Mouse (Mus musculus) ES-Bruce4 (cell line): Measurements from ENCODE around the gene Tekt4. TPM values are rescaled to one million over a fixed set of nuclear protein-coding genes. Genes with fewer than 3 reads are reported as not detected.

Source experiments
- H3K27ac ChIP-seq: 2 replicates; pipeline ENCODE4 v1.5.1; 2012; ENCODE audit warnings: low read length, inconsistent platforms; ENCODE audit not compliant: insufficient read depth
- H3K27me3 ChIP-seq: 2 replicates; pipeline ENCODE4 v1.6.1; 2012; ENCODE audit warnings: mild to moderate bottlenecking, low read length, inconsistent platforms; ENCODE audit not compliant: control insufficient read depth, poor library complexity, insufficient read depth, severe bottlenecking
- H3K36me3 ChIP-seq: 2 replicates; pipeline ENCODE4 v1.6.1; 2012; ENCODE audit warnings: inconsistent platforms, mild to moderate bottlenecking, low read length, moderate library complexity; ENCODE audit not compliant: control insufficient read depth, poor library complexity, insufficient read depth, severe bottlenecking
- H3K4me1 ChIP-seq: one replicate; pipeline ENCODE4 v1.8.1; 2011; ENCODE audit warnings: low read length; ENCODE audit not compliant: control insufficient read depth, insufficient read depth
- H3K4me3 ChIP-seq: 2 replicates; pipeline ENCODE4 v1.5.1; 2011; ENCODE audit warnings: low read depth, mild to moderate bottlenecking, low read length
- H3K9ac ChIP-seq: 2 replicates; pipeline ENCODE4 v1.6.1; 2012; ENCODE audit warnings: low read depth, mild to moderate bottlenecking, inconsistent platforms; ENCODE audit not compliant: poor library complexity, severe bottlenecking
- H3K9me3 ChIP-seq: replicated peaks from 2 replicates; pipeline ENCODE4 v1.6.1; 2012; ENCODE audit warnings: mild to moderate bottlenecking, low read length, inconsistent platforms; ENCODE audit not compliant: control insufficient read depth, poor library complexity, insufficient read depth, severe bottlenecking
- CTCF ChIP-seq: IDR thresholded peaks from one replicate; pipeline ENCODE4 v1.8.1; 2011; ENCODE audit warnings: low read depth, low read length
- EP300 ChIP-seq: IDR thresholded peaks from 2 replicates; pipeline ENCODE4 v1.6.1; 2011; ENCODE audit warnings: low read depth, low read length; ENCODE audit not compliant: insufficient read depth
- POLR2A ChIP-seq: IDR thresholded peaks from one replicate; pipeline ENCODE4 v1.8.1; 2011; ENCODE audit warnings: low read length; ENCODE audit not compliant: insufficient read depth
- polyA plus RNA-seq: library from polyadenylated mRNA; stranded (reverse); fragments of >200 nt; gene quantifications from 2 replicates; pipeline ENCODE4 v1.2.4, GENCODE M21; 2011; ENCODE audit warnings: low read depth; ENCODE audit not compliant: missing spikeins, insufficient read depth, insufficient read length

Gene Tekt4
- polyA plus RNA-seq, 1 experiment = not detected

DNA sequence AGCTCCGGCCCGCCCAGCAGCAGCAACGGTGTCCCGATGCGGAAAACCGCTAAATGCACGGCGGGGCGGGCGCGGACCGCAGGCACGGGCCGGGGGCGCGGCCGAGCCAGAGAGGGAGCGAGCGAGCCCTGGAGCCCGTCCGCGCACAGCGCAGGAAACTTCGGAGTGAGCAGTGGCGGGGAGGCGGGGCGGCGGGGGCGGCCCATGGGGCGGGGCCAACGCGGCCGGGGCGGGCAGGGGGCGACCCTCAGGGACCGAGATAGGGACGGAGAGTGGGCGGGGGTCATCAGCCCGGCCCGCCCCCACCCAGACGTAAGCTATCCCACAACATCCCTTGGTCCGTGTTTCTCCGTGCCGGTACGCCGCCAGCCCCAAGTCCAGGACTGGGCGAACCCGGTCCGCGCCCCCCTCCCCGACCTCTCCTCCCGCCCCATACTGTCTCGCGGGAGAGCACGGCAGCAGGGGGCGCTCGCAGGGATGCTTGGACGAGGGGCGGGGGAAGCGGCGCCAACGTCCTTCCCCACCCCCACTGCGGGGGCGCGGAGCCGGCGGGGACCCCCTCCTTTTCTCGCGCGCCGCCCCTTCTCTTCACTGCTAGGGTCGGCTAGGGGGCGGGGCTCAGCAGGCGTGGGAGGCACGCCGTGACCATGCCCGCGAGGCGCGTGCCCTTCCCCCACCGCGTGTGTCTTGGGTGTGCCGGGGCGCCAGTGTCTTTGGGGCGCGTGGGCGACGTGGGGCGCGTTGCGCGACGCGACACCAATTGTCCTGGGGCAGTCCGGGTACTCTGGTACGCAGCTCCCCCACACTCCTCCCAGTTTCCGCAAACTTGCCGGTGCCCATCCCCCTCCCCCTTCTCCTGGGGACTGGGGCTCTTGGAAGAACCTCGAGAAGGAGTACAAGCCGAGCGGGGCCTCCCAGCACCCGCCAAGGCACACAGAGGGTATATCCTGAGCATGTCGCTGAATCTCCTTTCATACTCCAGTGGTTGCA lies 20.5 kb upstream of the Tekt4 start, which contains the start of gene Cacna1h:
TSS of gene Cacna1h (minus strand) at position 167 of the 990 bp plus-strand sequence.
- Histone ChIP-seq H3K4me1 (no peaks in the 10 kb centered on the region), H3K27me3 (peaks cover 8% of the 10 kb centered on the region)

DNA sequence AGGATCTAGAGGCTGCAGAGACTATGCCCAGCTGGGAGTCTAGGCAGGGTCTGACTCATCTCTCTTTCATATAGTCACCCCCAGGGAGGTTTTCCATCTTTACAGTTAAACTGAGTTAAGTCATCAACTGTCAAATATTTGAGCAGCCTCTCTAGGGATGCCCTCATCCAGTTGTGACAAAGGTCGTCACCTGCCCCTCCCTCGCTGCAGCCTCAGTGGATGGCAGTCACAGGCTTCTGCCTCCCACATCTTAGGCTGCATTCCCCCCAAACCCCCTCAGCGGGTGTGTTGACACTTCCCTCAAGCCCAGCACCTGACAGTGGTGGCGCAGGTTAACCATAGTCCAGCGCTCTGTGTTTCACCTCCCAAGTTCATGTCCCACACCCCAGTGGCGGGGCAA lies 13.0 kb upstream of the Tekt4 start:
- TF ChIP-seq EP300 (no peak), CTCF (no peak), POLR2A (no peak)
- no peak overlapping the region for H3K9ac ChIP-seq
- H3K4me1 ChIP-seq = no peaks in the 10 kb centered on the region
- H3K9me3 ChIP-seq = no peaks in the 10 kb centered on the region
- H3K4me3 ChIP-seq = no peak overlapping the region
- no peaks in the 10 kb centered on the region for H3K36me3 ChIP-seq
- no peak overlapping the region for H3K27ac ChIP-seq
- no peaks in the 10 kb centered on the region for H3K27me3 ChIP-seq

More for the DNA sequence above, 20.5 kb upstream of the Tekt4 start, which contains the start of gene Cacna1h:
- TF ChIP-seq POLR2A (no peak), CTCF (peak; percentile 46)
- Histone ChIP-seq H3K4me3 (peak within 1 kb of the TSS; percentile 65), H3K27ac (no peak within 1 kb of the TSS), H3K36me3 (no peaks in the 10 kb centered on the region), H3K9me3 (no peaks in the 10 kb centered on the region), H3K9ac (peak within 1 kb of the TSS; percentile 21)

DNA sequence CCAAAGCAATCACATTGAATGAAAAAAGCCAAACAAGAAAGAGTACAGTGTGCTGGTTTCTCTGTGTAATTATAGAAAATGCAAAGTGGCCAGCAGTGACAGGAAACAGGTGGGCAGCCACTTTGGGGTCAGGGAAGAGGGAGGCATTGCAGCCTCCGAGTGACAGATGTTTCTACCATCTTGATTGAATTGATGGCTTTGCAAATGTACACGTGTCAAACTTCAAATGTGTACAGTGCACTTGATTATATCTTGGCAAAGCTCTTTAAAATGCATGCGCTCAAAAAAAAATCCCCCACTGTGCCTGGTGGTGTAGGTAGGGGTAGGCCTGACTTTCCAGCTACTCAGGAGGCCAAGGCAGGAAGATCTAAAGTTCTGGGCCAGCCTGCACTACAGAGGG lies 11.5 kb upstream of the Tekt4 start:
- Histone ChIP-seq H3K9me3 (no peaks in the 10 kb centered on the region), H3K27me3 (no peaks in the 10 kb centered on the region), H3K4me3 (no peak overlapping the region), H3K9ac (no peak overlapping the region), H3K36me3 (no peaks in the 10 kb centered on the region), H3K4me1 (no peaks in the 10 kb centered on the region), H3K27ac (no peak overlapping the region)
- TF ChIP-seq POLR2A (no peak), EP300 (no peak), CTCF (no peak)

DNA sequence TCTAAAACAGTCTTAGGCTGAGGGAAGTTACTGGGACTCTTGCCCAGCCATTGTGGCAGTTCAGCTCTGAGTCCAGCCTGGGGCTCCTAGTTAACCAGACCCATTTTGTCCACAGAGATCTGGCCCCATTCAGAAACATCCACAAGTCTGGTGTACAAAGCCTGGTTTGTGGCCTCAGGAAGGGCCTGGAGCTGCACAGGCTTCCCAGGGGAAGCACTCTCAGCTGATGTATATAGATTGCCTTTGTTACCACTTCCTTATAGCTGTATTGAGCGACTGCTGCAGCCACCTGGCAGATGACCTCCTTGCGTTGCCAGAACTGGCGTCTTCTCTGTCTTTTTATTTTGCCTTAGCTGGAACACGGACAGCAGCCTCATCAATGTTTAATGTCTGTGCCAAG lies 9.3 kb upstream of the Tekt4 start:
- no peak for TF ChIP-seq CTCF
- TF ChIP-seq POLR2A = no peak
- TF ChIP-seq EP300 = no peak

DNA sequence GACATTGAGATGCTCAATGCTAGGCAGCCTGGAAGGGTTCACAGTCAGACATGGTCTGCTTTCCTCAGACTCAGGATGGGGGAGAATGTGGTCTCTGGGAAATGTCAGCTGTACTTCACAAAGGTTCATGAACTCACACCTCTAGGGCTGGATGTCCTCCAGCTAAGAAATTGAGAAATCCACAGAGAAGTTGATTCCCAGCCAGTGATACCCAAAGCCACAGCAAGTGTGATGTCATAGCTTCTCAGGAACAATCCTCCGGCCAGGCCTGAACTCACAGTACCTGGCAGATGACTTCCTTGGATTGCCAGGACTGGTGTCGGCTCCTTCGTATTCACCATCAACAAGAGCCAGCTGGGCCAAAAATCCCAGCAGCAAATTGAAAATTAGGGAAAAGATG lies 8.6 kb upstream of the Tekt4 start:
- no peak overlapping the region for H3K4me3 ChIP-seq
- H3K9ac ChIP-seq = no peak overlapping the region
- H3K9me3 ChIP-seq = no peaks in the 10 kb centered on the region
- no peaks in the 10 kb centered on the region for H3K36me3 ChIP-seq
- H3K4me1 ChIP-seq = no peaks in the 10 kb centered on the region
- H3K27ac ChIP-seq = no peak overlapping the region
- TF ChIP-seq CTCF (no peak), POLR2A (no peak), EP300 (no peak)
- H3K27me3 ChIP-seq = no peaks in the 10 kb centered on the region

More for the DNA sequence above, 9.3 kb upstream of the Tekt4 start:
- Histone ChIP-seq H3K27ac (no peak overlapping the region), H3K4me1 (no peaks in the 10 kb centered on the region), H3K36me3 (no peaks in the 10 kb centered on the region), H3K9me3 (no peaks in the 10 kb centered on the region), H3K9ac (no peak overlapping the region), H3K27me3 (no peaks in the 10 kb centered on the region), H3K4me3 (no peak overlapping the region)

DNA sequence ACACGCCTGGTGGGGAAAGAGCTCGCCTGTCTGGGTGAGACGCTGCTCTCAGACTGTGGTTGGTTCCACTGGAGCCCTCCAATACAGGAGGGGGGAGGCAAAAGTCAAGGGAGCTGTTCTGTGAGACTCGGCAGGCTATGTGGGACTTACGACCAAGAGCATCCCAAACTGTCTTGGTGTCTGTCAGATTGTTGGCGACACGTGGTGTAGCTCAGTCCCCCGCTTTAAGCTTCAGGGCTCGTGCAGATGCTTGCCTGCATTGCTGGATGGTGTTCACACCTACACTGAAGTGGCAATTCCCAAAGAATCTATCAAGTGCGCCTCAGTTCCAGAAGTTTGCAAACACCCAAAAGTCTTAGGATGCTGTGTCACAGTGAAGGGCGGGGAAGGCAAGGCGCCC lies 6.5 kb upstream of the Tekt4 start:
- H3K4me1 ChIP-seq = no peaks in the 10 kb centered on the region
- TF ChIP-seq CTCF (no peak), POLR2A (no peak), EP300 (no peak)
- H3K9ac ChIP-seq = no peak overlapping the region
- no peaks in the 10 kb centered on the region for H3K9me3 ChIP-seq
- H3K36me3 ChIP-seq = no peaks in the 10 kb centered on the region
- H3K27me3 ChIP-seq = no peaks in the 10 kb centered on the region
- H3K27ac ChIP-seq = no peak overlapping the region
- no peak overlapping the region for H3K4me3 ChIP-seq
